Mouse (Mus musculus): Measurements from ENCODE around the gene Them5.

GRCm38 (mm10) chr3:94305457-94305856 is 36.4 kb upstream of the Them5 start:
- TF ChIP-seq CTCF (conservative IDR thresholded peaks at IDR 0.05; ENCODE audit: insufficient read depth, insufficient read length, low read depth, low read length) (no peak), POLR2A (IDR thresholded peaks at IDR 0.05; ENCODE audit: low read depth, low read length) (no peak)
